Mouse (Mus musculus) hindbrain, embryonic 10.5 days (tissue): ENCODE measurements around the gene Lsm7. TPM values are rescaled to one million over a fixed set of nuclear protein-coding genes. Genes with fewer than 3 reads are reported as not detected.
"Not testable (repeated sequence)": the region's sequence is repeated elsewhere in the genome, so short reads cannot be mapped to it uniquely, and the experiment has no call there.

Source experiments
- DNase-seq: peaks from one replicate; pipeline ENCODE4 v3.0.0-alpha.2; 2017; ENCODE audit warnings: low spot score
- H3K27ac ChIP-seq: fragments of 300-500 bp; sonication (generic); 2 replicates; pipeline ENCODE4 v1.5.1; 2016; ENCODE audit warnings: mild to moderate bottlenecking, moderate library complexity
- H3K27me3 ChIP-seq: fragments of 300-500 bp; sonication (generic); 2 replicates; pipeline ENCODE4 v1.6.1; 2016; ENCODE audit warnings: mild to moderate bottlenecking; ENCODE audit not compliant: poor library complexity, insufficient read depth, severe bottlenecking
- H3K36me3 ChIP-seq: fragments of 300-500 bp; sonication (generic); 2 replicates; pipeline ENCODE4 v1.6.1; 2016; ENCODE audit warnings: mild to moderate bottlenecking, moderate library complexity
- H3K4me1 ChIP-seq: fragments of 300-500 bp; sonication (generic); replicated peaks from 2 replicates; pipeline ENCODE4 v1.6.1; 2016; ENCODE audit warnings: mild to moderate bottlenecking
- H3K4me3 ChIP-seq: fragments of 300-500 bp; sonication (generic); 2 replicates; pipeline ENCODE4 v1.5.1; 2016; ENCODE audit warnings: mild to moderate bottlenecking, moderate library complexity
- H3K9me3 ChIP-seq: fragments of 300-500 bp; sonication (generic); 2 replicates; pipeline ENCODE4 v1.6.1; 2016; ENCODE audit warnings: mild to moderate bottlenecking, moderate library complexity
- WGBS: fragments of 180-500 bp; shearing (Covaris S2); methylation state at CpG from one replicate; pipeline ENCODE4 v1.1.7; 2016; 5-methylcytosine and 5-hydroxymethylcytosine counted together
- polyA plus RNA-seq: library from polyadenylated mRNA; unstranded; fragments of >200 nt; fragmentation: Nextera tagmentation; extraction: Ambion mirVana; gene quantifications from 2 replicates; pipeline ENCODE4 v1.2.1, GENCODE M21; 2016

Lsm7 gene
- polyA plus RNA-seq, 1 experiment from 2014 or later, result 327 TPM

DNA sequence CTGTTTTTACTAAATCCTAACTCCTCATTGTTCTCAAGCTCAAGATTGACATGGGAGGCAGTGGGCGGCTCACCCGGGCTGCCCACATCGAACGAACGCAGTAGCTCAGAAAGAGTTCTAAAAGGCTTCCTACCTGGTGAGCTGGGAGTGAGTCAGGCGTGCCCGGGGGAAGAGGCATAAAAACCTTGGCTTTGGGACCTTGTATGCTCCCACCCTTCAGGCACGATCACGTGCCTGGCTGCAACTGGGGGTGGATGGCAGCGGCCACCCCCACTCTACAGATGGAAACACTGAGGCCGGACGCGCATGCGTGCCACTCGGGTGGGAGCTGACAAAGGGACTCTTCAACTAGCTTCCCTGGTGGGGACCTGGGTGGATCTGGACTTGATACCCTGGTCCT, 12.7 kb downstream of the Lsm7 start:
- Histone ChIP-seq H3K27me3 (peaks cover 76% of the 10 kb centered on the region), H3K4me3 (no peak overlapping the region), H3K27ac (no peak overlapping the region), H3K9me3 (no peaks in the 10 kb centered on the region), H3K36me3 (no peaks in the 10 kb centered on the region), H3K4me1 (peaks cover 59% of the 10 kb centered on the region)
- no peak for DNase-seq
- WGBS, result 84% methylated on average over 15 of the region's 15 CpGs

DNA sequence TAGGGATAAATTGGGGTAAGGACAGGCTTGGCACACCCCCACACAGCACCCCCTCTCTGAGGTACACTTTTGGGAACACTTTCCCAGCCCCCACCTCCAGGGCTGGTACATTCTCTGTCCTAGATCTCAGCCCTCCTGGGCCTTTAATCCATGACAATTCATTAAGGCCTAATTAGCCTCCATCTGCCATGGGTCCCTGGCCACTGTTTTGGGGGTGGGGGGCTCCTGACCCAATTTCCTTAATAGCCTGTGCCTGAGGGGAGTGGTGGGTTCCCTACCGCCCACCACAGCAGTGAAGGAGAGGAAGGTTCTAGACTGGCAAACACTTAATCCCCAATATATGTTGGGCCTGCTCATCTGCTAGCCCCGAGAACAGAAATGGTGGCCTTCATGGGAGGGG, 13.3 kb downstream of the Lsm7 start:
- no peaks in the 10 kb centered on the region for H3K36me3 ChIP-seq
- 0 out of 2 replicates have a peak overlapping the region, but pooled peaks have one; percentile 29 for H3K27ac ChIP-seq
- peaks cover 82% of the 10 kb centered on the region for H3K27me3 ChIP-seq
- WGBS, result 80% methylated on average over 2 of the region's 2 CpGs
- peaks cover 65% of the 10 kb centered on the region for H3K4me1 ChIP-seq
- DNase-seq, result no peak
- 0 out of 2 replicates have a peak overlapping the region, but pooled peaks have one; percentile 5 for H3K4me3 ChIP-seq
- H3K9me3 ChIP-seq, result no peaks in the 10 kb centered on the region

DNA sequence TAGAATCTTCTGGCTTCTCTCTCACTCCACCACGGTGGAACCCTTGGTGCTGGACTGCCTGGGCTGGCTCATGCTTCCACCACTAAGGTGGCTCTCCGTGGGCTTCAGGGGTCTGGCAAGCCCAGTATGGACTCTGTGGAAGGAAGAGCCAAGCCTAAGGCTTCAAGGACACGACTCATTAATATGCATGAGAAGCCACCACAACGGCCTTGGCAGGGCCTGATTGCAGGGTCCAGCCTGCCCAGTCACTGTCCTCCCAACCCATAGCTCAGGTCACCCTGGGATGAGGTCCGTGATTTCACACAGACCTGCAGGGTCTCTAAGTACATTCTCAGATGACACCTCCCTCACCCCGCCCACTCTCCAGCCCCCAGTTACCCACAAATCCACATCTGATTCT, 15.2 kb downstream of the Lsm7 start:
- Histone ChIP-seq H3K27ac (no peak overlapping the region), H3K27me3 (peaks cover 83% of the 10 kb centered on the region), H3K9me3 (peaks cover 2% of the 10 kb centered on the region; the same call in 1 of the 2 replicates), H3K4me3 (no peak overlapping the region), H3K4me1 (peaks cover 75% of the 10 kb centered on the region), H3K36me3 (no peaks in the 10 kb centered on the region)
- 56% methylated on average over 6 of the region's 6 CpGs for WGBS
- no peak for DNase-seq

GRCm38 (mm10) chr10:80838346-80838912, 16.6 kb downstream of the Lsm7 start:
- Histone ChIP-seq H3K9me3 (peaks cover 10% of the 10 kb centered on the region; the same call in 1 of the 2 replicates), H3K27ac (no peak overlapping the region), H3K4me3 (no peak overlapping the region), H3K36me3 (no peaks in the 10 kb centered on the region), H3K4me1 (peaks cover 67% of the 10 kb centered on the region), H3K27me3 (peaks cover 83% of the 10 kb centered on the region)
- no peak for DNase-seq
- WGBS, result 66% methylated on average over 2 of the region's 2 CpGs

DNA sequence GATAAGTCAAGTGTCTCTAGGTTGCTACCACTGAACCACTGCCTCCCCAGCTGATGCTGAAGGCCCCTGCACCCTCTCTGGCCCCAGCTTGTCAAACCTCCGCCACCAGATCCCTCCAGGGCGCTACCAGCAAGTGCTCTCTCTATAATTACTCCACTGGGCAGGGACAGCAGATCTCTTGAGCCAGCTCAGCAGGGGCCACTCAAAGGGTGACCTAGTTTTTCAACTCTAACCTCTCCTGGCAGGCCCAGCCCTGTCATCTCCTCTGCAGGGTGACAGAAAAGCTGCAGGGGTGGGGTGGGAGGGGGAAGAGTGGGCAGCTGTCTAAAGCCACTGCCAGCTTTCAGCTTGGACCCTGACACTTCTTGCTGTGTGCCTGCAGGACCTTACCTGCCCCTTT, 17.2 kb downstream of the Lsm7 start:
- Histone ChIP-seq H3K36me3 (no peaks in the 10 kb centered on the region), H3K4me3 (0 out of 2 replicates have a peak overlapping the region, but pooled peaks have one; percentile 9), H3K4me1 (peaks cover 68% of the 10 kb centered on the region), H3K9me3 (peaks cover 10% of the 10 kb centered on the region; the same call in 1 of the 2 replicates), H3K27me3 (peaks cover 83% of the 10 kb centered on the region), H3K27ac (no peak overlapping the region)
- WGBS, result 9% methylated on average over 2 of the region's 2 CpGs
- DNase-seq, result no peak

DNA sequence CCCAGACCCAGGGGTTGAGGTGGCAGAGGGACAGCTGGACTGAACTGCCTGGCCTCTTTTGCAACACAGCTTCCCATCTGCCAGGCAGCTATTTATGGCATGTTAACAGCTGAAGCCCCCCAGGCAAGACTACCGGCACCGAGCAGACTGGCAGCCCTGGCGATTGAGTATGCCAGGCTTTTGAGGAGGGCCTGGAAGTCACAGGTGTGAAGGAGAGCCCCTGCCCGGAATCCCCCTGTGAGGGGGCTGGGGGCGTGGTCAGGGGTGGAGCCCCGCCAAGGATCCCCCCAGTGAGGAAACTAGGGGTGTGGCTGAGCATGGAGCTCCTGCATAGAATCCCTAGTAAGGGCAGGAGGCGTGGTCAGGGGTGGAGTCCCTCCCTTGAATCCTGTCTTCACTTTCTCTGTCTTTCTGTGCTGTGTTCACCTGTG, 18.0 kb downstream of the Lsm7 start:
- WGBS, result 54% methylated on average over 7 of the region's 7 CpGs
- Histone ChIP-seq H3K36me3 (no peaks in the 10 kb centered on the region), H3K27ac (no peak overlapping the region), H3K9me3 (peaks cover 10% of the 10 kb centered on the region; the same call in 1 of the 2 replicates), H3K4me1 (peaks cover 76% of the 10 kb centered on the region), H3K27me3 (peaks cover 75% of the 10 kb centered on the region), H3K4me3 (no peak overlapping the region)
- DNase-seq, result no peak

DNA sequence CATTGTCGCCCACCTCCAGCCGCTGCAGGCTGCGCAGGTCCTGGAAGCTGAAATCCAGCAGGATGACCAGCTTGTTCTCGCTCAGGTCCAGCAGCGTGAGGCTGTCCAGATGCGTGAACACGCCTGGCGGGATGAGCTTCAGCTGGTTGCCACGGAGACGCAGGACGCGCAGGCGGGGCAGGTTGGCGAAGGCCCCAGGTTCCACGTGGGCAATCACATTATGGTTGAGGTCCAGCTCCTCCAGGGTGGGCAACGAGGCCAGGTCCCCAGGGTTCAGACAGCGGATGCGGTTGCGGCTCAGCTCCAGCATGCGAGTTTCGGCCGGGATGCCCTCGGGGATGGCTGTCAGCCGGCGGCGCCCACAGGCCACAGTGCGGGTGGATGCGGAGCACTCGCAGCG, 19.4 kb downstream of the Lsm7 start:
- Histone ChIP-seq H3K27ac (no peak overlapping the region), H3K9me3 (peaks cover 10% of the 10 kb centered on the region; the same call in 1 of the 2 replicates), H3K4me3 (peak overlapping the region; percentile 18; the same call in 1 of the 2 replicates), H3K36me3 (peaks cover 2% of the 10 kb centered on the region), H3K4me1 (peaks cover 75% of the 10 kb centered on the region), H3K27me3 (peaks cover 61% of the 10 kb centered on the region)
- WGBS, result 53% methylated on average over 30 of the region's 30 CpGs
- no peak for DNase-seq

DNA sequence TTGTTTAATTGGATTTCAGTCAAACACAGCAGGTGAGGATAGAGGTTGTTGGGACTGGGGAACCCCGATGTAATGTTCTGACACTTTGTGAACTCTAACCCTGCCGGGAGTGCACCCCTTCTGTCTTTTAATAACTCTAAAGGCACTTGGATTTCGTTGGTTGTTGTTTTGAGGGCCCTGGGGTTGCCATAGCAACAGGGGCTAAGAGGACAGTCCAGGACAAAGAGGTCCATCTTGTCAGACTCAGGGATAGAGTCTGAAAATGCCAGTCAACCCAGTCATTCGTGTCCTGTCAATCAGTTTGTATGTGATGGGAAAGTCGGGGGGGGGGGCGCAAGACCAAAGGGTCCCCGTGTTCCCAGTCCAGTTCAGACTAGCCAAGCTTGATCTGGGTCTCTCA, 22.2 kb downstream of the Lsm7 start:
- DNase-seq, result peak; percentile 33
- Histone ChIP-seq H3K4me1 (peaks cover 80% of the 10 kb centered on the region), H3K27me3 (peaks cover 51% of the 10 kb centered on the region), H3K4me3 (no peak overlapping the region), H3K9me3 (peaks cover 10% of the 10 kb centered on the region; the same call in 1 of the 2 replicates), H3K36me3 (peaks cover 29% of the 10 kb centered on the region), H3K27ac (no peak overlapping the region; the same call in 1 of the 2 replicates)
- 43% methylated on average over 7 of the region's 7 CpGs for WGBS

DNA sequence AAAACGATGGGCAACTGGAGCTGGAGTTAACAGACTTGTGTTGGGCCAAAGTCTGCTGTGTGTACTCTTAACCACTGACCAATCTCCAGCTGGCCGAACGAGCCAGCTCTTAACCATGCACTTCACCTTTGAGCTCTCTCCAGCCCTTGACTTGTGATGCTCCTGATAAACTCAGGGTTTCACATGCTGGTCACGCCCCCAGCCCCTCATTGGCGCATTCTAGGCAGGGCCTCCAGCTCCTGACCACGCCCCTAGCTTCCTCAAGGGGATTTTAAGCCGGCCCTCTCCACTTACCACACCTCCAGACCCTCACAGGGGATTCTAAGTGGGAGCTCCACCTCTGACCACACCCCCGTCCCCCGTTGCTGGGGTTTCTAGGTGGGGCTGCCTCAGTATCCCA, 23.9 kb downstream of the Lsm7 start:
- Histone ChIP-seq H3K27ac (no peak overlapping the region), H3K36me3 (peaks cover 31% of the 10 kb centered on the region), H3K27me3 (peaks cover 34% of the 10 kb centered on the region), H3K4me3 (peak overlapping the region; percentile 26; the same call in 1 of the 2 replicates), H3K9me3 (peaks cover 10% of the 10 kb centered on the region; the same call in 1 of the 2 replicates), H3K4me1 (peaks cover 73% of the 10 kb centered on the region)
- DNase-seq, result peak; percentile 77
- WGBS, result 4% methylated on average over 9 of the region's 9 CpGs

GRCm38 (mm10) chr10:80829359-80830278, 25.4 kb downstream of the Lsm7 start:
- H3K4me1 ChIP-seq, result peaks cover 66% of the 10 kb centered on the region
- 0 out of 2 replicates have a peak overlapping the region, but pooled peaks have one; percentile 9 for H3K4me3 ChIP-seq
- WGBS, result 69% methylated on average over 1 of the region's 1 CpGs

DNA sequence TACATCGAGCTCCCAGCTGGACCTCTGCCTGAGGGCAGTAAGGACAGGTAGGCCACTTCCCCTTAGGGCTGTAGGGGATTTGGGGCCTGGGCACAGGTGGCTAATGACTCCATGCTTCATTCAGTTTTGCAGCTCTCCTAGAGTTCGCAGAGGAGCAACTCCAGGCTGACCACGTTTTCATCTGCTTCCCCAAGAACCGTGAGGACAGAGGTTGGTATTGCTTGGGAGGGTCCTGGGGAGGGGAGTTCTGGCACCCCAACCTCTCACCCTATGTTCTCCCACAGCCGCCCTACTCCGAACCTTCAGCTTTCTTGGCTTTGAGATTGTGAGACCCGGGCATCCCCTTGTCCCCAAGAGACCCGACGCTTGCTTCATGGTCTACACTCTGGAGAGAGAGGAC, 26.4 kb downstream of the Lsm7 start:
- H3K27ac ChIP-seq, result not testable (repeated sequence)
- Histone ChIP-seq H3K4me1 (peaks cover 66% of the 10 kb centered on the region), H3K4me3 (peak overlapping the region; percentile 89)

More at GRCm38 (mm10) chr10:80829359-80830278, 25.4 kb downstream of the Lsm7 start:
- Histone ChIP-seq H3K27ac (no peak overlapping the region), H3K36me3 (peaks cover 31% of the 10 kb centered on the region), H3K9me3 (peaks cover 5% of the 10 kb centered on the region; the same call in 1 of the 2 replicates), H3K27me3 (peaks cover 19% of the 10 kb centered on the region)
- DNase-seq, result no peak

DNA sequence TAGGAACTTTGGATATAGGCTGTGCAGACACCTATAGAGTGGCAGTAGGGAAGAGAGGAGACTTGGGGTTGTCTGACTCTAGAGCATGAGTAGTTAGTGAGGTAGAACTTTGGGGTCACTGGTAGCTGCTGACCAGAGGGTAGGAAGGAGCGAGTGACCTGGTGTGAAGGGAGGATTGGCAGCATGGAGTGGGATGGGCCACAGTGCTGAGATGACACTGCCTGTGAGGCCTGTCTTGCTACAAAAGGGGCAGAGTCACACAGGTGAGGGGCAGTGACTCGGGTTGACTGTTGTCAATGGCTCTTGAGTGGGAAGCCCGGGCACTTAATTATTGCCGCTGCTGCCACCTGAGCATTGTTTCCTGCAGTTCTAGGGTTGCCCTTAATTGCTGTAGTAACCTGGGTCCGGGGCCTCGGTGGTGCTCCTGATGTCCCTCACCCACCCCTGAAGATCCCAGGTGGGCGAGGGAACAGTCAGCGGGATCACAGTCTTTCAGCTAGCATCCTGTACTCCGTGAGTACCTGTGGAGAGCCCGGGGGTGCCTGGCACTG, 27.1 kb downstream of the Lsm7 start:
- H3K36me3 ChIP-seq, result peaks cover 31% of the 10 kb centered on the region
- H3K27ac ChIP-seq, result peak overlapping the region; percentile 97; the same call in 1 of the 2 replicates
- H3K9me3 ChIP-seq, result no peaks in the 10 kb centered on the region
- H3K4me3 ChIP-seq, result peak overlapping the region; percentile 89
- no peak for DNase-seq
- H3K4me1 ChIP-seq, result peaks cover 60% of the 10 kb centered on the region
- 89% methylated on average over 10 of the region's 10 CpGs for WGBS
- H3K27me3 ChIP-seq, result peaks cover 2% of the 10 kb centered on the region

More for the DNA sequence above, 26.4 kb downstream of the Lsm7 start:
- DNase-seq, H3K27me3 ChIP-seq, H3K9me3 ChIP-seq: not testable (repeated sequence)
- 92% methylated on average over 9 of the region's 9 CpGs for WGBS
- peaks cover 31% of the 10 kb centered on the region for H3K36me3 ChIP-seq
